8 mouse cellular contexts compared by ENCODE assay signal in genomic region chr15:84217969-84218782, GRCm38 (mm10). TPM values are rescaled to one million over a fixed set of nuclear protein-coding genes. Genes with fewer than 3 reads are reported as not detected.
DNase-seq lines count a peak whose midpoint lies in the region; ATAC-seq and TF ChIP-seq lines count a peak whose summit lies in the region.

No protein-coding gene starts in this region.

- WGBS in forebrain, embryonic 10.5 days, result 58% methylated on average over 23 of the region's 23 CpGs
- 54% methylated on average over 23 of the region's 23 CpGs for WGBS in forebrain, embryonic 11.5 days
- 38% methylated on average over 23 of the region's 23 CpGs for WGBS in liver, postnatal 0 days (ENCODE audit: insufficient replicate concordance)

- no peak overlapping the region for H3K9ac ChIP-seq in forebrain, embryonic 11.5 days (ENCODE audit: low read length)
- no peak overlapping the region for H3K9ac ChIP-seq in liver, postnatal 0 days (replicated peaks)

- ATAC-seq in forebrain, embryonic 11.5 days (replicated peaks; ENCODE audit: low FRiP score), result no peak
- ATAC-seq in liver, postnatal 0 days, result no peak
- ATAC-seq in granulocyte monocyte progenitor cell, adult 5-6 weeks (replicated peaks; ENCODE audit: poor library complexity, severe bottlenecking), result peak; percentile 51; the same call in 1 of the 2 replicates
- peak; percentile 30; the same call in 1 of the 2 replicates for ATAC-seq in megakaryocyte progenitor cell, adult 5-6 weeks (replicated peaks; ENCODE audit: poor library complexity)

- H3K4me1 ChIP-seq in forebrain, embryonic 10.5 days, result peaks cover 67% of the 10 kb centered on the region
- peaks cover 9% of the 10 kb centered on the region for H3K4me1 ChIP-seq in forebrain, embryonic 11.5 days (replicated peaks; ENCODE audit: control insufficient read depth, insufficient read depth, low read length)
- H3K4me1 ChIP-seq in liver, postnatal 0 days (ENCODE audit: insufficient read depth), result peaks cover 16% of the 10 kb centered on the region

- no peak for TF ChIP-seq EP300 in liver, postnatal 0 days (IDR thresholded peaks at IDR 0.05; ENCODE audit: low read depth)

- no peak for DNase-seq in forebrain, embryonic 10.5 days (ENCODE audit: extremely low spot score, low spot score)
- no peak for DNase-seq in forebrain, embryonic 11.5 days (ENCODE audit: low spot score)
- DNase-seq in liver, result peak; percentile 33
- no peak for DNase-seq in liver, postnatal 0 days
- no peak for DNase-seq in adrenal gland, adult 18-20 months (ENCODE audit: low spot score in 2 of 2)
- no peak for DNase-seq in layer of hippocampus, postnatal 10 days (ENCODE audit: low spot score in 2 of 2)

- no peak overlapping the region for H3K4me3 ChIP-seq in forebrain, embryonic 10.5 days
- H3K4me3 ChIP-seq in forebrain, embryonic 11.5 days (ENCODE audit: low read depth, low read length), result no peak overlapping the region
- no peak overlapping the region for H3K4me3 ChIP-seq in liver, postnatal 0 days (ENCODE audit: low read depth, low read length)

- TF ChIP-seq CTCF in liver, postnatal 0 days (IDR thresholded peaks at IDR 0.05; ENCODE audit: low read depth), result no peak

- H3K27ac ChIP-seq in forebrain, embryonic 10.5 days, result peak overlapping the region; percentile 74
- no peak overlapping the region for H3K27ac ChIP-seq in forebrain, embryonic 11.5 days (ENCODE audit: low read depth, low read length)
- H3K27ac ChIP-seq in liver, postnatal 0 days (ENCODE audit: low read depth), result no peak overlapping the region

- no peaks in the 10 kb centered on the region for H3K9me3 ChIP-seq in forebrain, embryonic 10.5 days
- no peaks in the 10 kb centered on the region for H3K9me3 ChIP-seq in forebrain, embryonic 11.5 days (ENCODE audit: control insufficient read depth, low read length)
- H3K9me3 ChIP-seq in liver, postnatal 0 days (ENCODE audit: low read length), result no peaks in the 10 kb centered on the region

- peaks cover 22% of the 10 kb centered on the region for H3K36me3 ChIP-seq in forebrain, embryonic 10.5 days (replicated peaks)
- no peaks in the 10 kb centered on the region for H3K36me3 ChIP-seq in forebrain, embryonic 11.5 days (ENCODE audit: control insufficient read depth, insufficient read depth, low read length)
- H3K36me3 ChIP-seq in liver, postnatal 0 days (replicated peaks; ENCODE audit: insufficient read depth, low read length), result peaks cover 15% of the 10 kb centered on the region

- no peak overlapping the region for H3K4me2 ChIP-seq in forebrain, embryonic 11.5 days (ENCODE audit: low read depth, low read length, severe bottlenecking)
- H3K4me2 ChIP-seq in liver, postnatal 0 days (ENCODE audit: low read depth, low read length), result no peak overlapping the region

- H3K27me3 ChIP-seq in forebrain, embryonic 10.5 days (ENCODE audit: poor library complexity, severe bottlenecking), result no peaks in the 10 kb centered on the region
- no peaks in the 10 kb centered on the region for H3K27me3 ChIP-seq in forebrain, embryonic 11.5 days (ENCODE audit: control insufficient read depth, insufficient read depth, low read length)
- no peaks in the 10 kb centered on the region for H3K27me3 ChIP-seq in liver, postnatal 0 days (ENCODE audit: insufficient read depth, low read length)

RNA-seq across cellular contexts. Expression of gene Parvb, which starts 13.7 kb away (rescaled TPM):
- 3.3 and 4.4 TPM in 2 replicates for polyA plus RNA-seq in forebrain, embryonic 10.5 days (2016; fragmentation: Nextera tagmentation; extraction: Ambion mirVana)
- 3.3 and 4.9 TPM in 2 replicates for polyA plus RNA-seq in forebrain, embryonic 11.5 days (2014; fragmentation: Nextera tagmentation; extraction: Ambion mirVana)
- 4.9 and 6.0 TPM in 2 replicates for polyA plus RNA-seq in liver, postnatal 0 days (2015; fragmentation: Nextera tagmentation; extraction: Ambion mirVana)
- 3.9 and 4.3 TPM in 2 replicates for total RNA-seq in granulocyte monocyte progenitor cell, adult 5-6 weeks (2014; fragmentation: Nextera tagmentation)
- 0.36 and 0.43 TPM in 2 replicates for total RNA-seq in granulocyte monocyte progenitor cell, adult 5-6 weeks (2017)
- 3.8 and 4.6 TPM in 2 replicates for total RNA-seq in megakaryocyte progenitor cell, adult 5-6 weeks (2015)
- total RNA-seq in megakaryocyte progenitor cell, adult 5-6 weeks (2017), result 0.33 and 1.5 TPM in 2 replicates
- 10 to 100 TPM; 15.6 to 24.9 TPM for total RNA-seq in adrenal gland, adult 18-20 months (2021)
- total RNA-seq in layer of hippocampus, postnatal 10 days (2021), result 10 to 100 TPM; 37.2 TPM

RNA-seq across cellular contexts. Expression of gene Samm50, which starts 26.1 kb away (rescaled TPM):
- 112 and 113 TPM in 2 replicates for polyA plus RNA-seq in forebrain, embryonic 10.5 days (2016; fragmentation: Nextera tagmentation; extraction: Ambion mirVana)
- polyA plus RNA-seq in forebrain, embryonic 11.5 days (2014; fragmentation: Nextera tagmentation; extraction: Ambion mirVana), result 78.8 and 83.0 TPM in 2 replicates
- polyA plus RNA-seq in liver, postnatal 0 days (2015; fragmentation: Nextera tagmentation; extraction: Ambion mirVana), result 103 and 105 TPM in 2 replicates
- total RNA-seq in granulocyte monocyte progenitor cell, adult 5-6 weeks (2014; fragmentation: Nextera tagmentation), result 51.4 and 66.9 TPM in 2 replicates
- 41.9 and 47.7 TPM in 2 replicates for total RNA-seq in granulocyte monocyte progenitor cell, adult 5-6 weeks (2017)
- total RNA-seq in megakaryocyte progenitor cell, adult 5-6 weeks (2015), result 45.1 and 56.2 TPM in 2 replicates
- total RNA-seq in megakaryocyte progenitor cell, adult 5-6 weeks (2017), result 35.6 and 42.0 TPM in 2 replicates
- total RNA-seq in adrenal gland, adult 18-20 months (2021), result 100 to 1,000 TPM; 148 to 189 TPM
- total RNA-seq in layer of hippocampus, postnatal 10 days (2021), result 10 to 100 TPM; 83.6 to 99.0 TPM

RNA-seq across cellular contexts. Expression of gene Pnpla3, which starts 50.5 kb away (rescaled TPM):
- polyA plus RNA-seq in forebrain, embryonic 10.5 days (2016; fragmentation: Nextera tagmentation; extraction: Ambion mirVana), result 1.5 and 1.8 TPM in 2 replicates
- polyA plus RNA-seq in forebrain, embryonic 11.5 days (2014; fragmentation: Nextera tagmentation; extraction: Ambion mirVana), result 1.6 and 2.0 TPM in 2 replicates
- polyA plus RNA-seq in liver, postnatal 0 days (2015; fragmentation: Nextera tagmentation; extraction: Ambion mirVana), result 1.0 and 1.9 TPM in 2 replicates
- not detected in 2 replicates for total RNA-seq in granulocyte monocyte progenitor cell, adult 5-6 weeks (2014; fragmentation: Nextera tagmentation)
- not detected in 2 replicates for total RNA-seq in granulocyte monocyte progenitor cell, adult 5-6 weeks (2017)
- total RNA-seq in megakaryocyte progenitor cell, adult 5-6 weeks (2015), result not detected in 2 replicates
- not detected in 2 replicates for total RNA-seq in megakaryocyte progenitor cell, adult 5-6 weeks (2017)
- 100 to 1,000 TPM in 1 of 2 experiments, 10 to 100 TPM in 1; 55.8 to 288 TPM for total RNA-seq in adrenal gland, adult 18-20 months (2021)
- 10 to 100 TPM; 10.6 to 11.0 TPM for total RNA-seq in layer of hippocampus, postnatal 10 days (2021)

Comparison
In these comparisons a context has a peak if more than half of its experiments do, and no peak if none do; other contexts are left out.
1. ATAC-seq: peak in granulocyte monocyte progenitor cell, adult 5-6 weeks (single experiment) and megakaryocyte progenitor cell, adult 5-6 weeks (single experiment); none in forebrain, embryonic 11.5 days (single experiment) and liver, postnatal 0 days (single experiment).
2. RNA of gene Pnpla3, which starts 50.5 kb away (total RNA-seq): 55.8 to 288 TPM in adrenal gland, adult 18-20 months and 10.6 to 11.0 TPM in layer of hippocampus, postnatal 10 days; not detected in granulocyte monocyte progenitor cell, adult 5-6 weeks and not detected in megakaryocyte progenitor cell, adult 5-6 weeks; every median in the first group is over 10 times any median in the second.